Mouse (Mus musculus) small intestine, adult 2 months (tissue): ENCODE results near the gene Slc37a1. TPM values are rescaled to one million over a fixed set of nuclear protein-coding genes. Genes with fewer than 3 reads are reported as not detected.
A peak's percentile ranks its signal among the peaks of the same experiment; 100 is the strongest.

Experiments used
- H3K27ac ChIP-seq: fragments of 200-500 bp; 2 replicates; pipeline ENCODE4 v1.5.1; 2012; ENCODE audit warnings: low read depth, low read length, control low read depth, inconsistent platforms; ENCODE audit not compliant: insufficient read depth
- H3K27me3 ChIP-seq: fragments of 200-500 bp; 2 replicates; pipeline ENCODE4 v1.6.1; 2012; ENCODE audit warnings: mild to moderate bottlenecking, moderate library complexity, low read length, inconsistent platforms; ENCODE audit not compliant: control insufficient read depth, insufficient read depth
- H3K36me3 ChIP-seq: fragments of 200-500 bp; 2 replicates; pipeline ENCODE4 v1.6.1; 2012; ENCODE audit warnings: mild to moderate bottlenecking, low read length, control low read depth, inconsistent platforms; ENCODE audit not compliant: control insufficient read depth, insufficient read depth
- H3K4me1 ChIP-seq: fragments of 200-500 bp; 2 replicates; pipeline ENCODE4 v1.6.1; 2012; ENCODE audit warnings: low read length, inconsistent platforms, mixed read lengths; ENCODE audit not compliant: control insufficient read depth, insufficient read depth, insufficient read length
- H3K4me3 ChIP-seq: fragments of 200-500 bp; 2 replicates; pipeline ENCODE4 v1.5.1; 2012; ENCODE audit warnings: low read depth, mild to moderate bottlenecking, control low read depth, inconsistent platforms, low read length, moderate library complexity
- CTCF ChIP-seq: fragments of 200-500 bp; IDR thresholded peaks from 2 replicates; pipeline ENCODE4 v1.5.1; 2012; ENCODE audit warnings: low read depth, mild to moderate bottlenecking, control low read depth, inconsistent platforms, low read length, moderate library complexity, mixed read lengths; ENCODE audit not compliant: insufficient replicate concordance, insufficient read length; ENCODE audit errors: extremely low read depth
- POLR2A ChIP-seq: fragments of 200-500 bp; IDR thresholded peaks from 2 replicates; pipeline ENCODE4 v1.6.1; 2012; ENCODE audit warnings: low read depth, mild to moderate bottlenecking, control low read depth, inconsistent platforms, low read length, moderate library complexity
- WGBS: fragments of 180-500 bp; shearing (Covaris S2); methylation state at CpG from one replicate; pipeline ENCODE4 v1.1.7; 2018; 5-methylcytosine and 5-hydroxymethylcytosine counted together
- polyA plus RNA-seq: library from polyadenylated mRNA; depleted of rRNA; stranded (reverse); fragments of >200 nt; gene quantifications from 2 replicates; pipeline ENCODE4 v1.2.3, GENCODE M21; 2012; rRNA removed

Gene Slc37a1
- 68.2 and 145 TPM in 2 replicates for polyA plus RNA-seq

DNA sequence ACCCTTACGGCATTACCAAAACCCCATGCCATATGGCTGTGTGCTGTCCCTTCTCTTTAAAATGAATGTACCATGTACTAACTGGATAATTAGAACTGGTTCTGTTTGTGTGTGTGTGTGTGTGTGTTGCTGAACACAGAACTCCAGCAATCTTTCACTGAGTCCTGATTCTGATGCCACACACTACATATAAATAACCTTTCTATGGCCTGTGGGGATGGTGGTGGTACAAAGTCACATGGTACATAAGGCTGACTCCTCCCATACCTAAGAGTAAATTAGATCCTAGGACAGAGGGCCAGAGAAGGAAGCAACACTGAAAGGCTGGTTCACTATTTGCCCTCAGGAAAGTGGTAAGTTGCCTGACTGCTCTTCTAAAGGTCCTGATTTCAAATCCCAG is at the start of gene Slc37a1:
Gene Slc37a1, plus strand, starts transcription at position 301 of the 400 bp plus-strand sequence.
- Histone ChIP-seq H3K4me3 (no peak within 1 kb of the TSS), H3K4me1 (peaks cover 2% of the 10 kb centered on the region; the same call in 1 of the 2 replicates), H3K36me3 (no peaks in the 10 kb centered on the region), H3K27me3 (no peaks in the 10 kb centered on the region), H3K27ac (no peak within 1 kb of the TSS)
- TF ChIP-seq CTCF, result no peak
- TF ChIP-seq POLR2A, result no peak
- 94% methylated on average over 1 of the region's 1 CpGs for WGBS

DNA sequence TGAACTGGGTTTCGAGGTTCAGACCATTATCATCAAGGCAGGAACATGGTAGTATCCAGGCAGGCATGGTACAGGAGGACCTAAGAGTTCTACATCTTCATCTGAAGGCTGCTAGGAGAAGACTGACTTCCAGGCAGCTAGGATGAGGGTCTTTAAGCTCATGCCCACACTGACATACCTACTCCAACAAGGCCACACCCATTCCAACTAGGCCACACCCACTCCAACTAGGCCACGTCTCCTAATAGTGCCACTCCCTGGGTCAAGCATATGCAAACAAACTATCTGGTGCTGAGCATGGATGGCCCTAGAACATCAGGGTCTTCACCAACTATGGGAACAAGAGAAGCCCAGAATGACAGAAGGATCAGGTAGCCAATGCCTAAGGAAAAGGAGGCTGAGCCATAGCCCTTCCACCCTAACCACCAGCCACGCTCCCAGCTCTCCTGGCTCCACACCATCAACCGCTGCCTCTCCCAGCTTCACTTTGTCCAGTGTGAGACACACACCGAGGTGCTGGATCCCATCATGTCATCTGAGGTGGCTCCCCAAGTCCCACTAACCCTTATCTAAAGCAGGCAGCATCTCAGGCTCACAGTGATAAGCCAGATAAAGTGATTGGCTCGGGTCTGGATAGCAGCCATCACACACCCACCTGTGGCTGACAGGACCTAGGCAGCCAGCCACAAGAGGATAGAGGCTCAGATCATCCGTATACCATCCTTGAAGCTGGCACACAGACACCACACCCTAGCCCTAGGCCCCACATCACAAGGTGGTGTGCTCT is 48.2 kb upstream of the Slc37a1 start:
- Histone ChIP-seq H3K4me3 (no peak overlapping the region), H3K4me1 (no peaks in the 10 kb centered on the region), H3K27me3 (no peaks in the 10 kb centered on the region), H3K27ac (no peak overlapping the region), H3K36me3 (no peaks in the 10 kb centered on the region)
- no peak for TF ChIP-seq POLR2A
- TF ChIP-seq CTCF, result no peak
- 63% methylated on average over 7 of the region's 7 CpGs for WGBS

DNA sequence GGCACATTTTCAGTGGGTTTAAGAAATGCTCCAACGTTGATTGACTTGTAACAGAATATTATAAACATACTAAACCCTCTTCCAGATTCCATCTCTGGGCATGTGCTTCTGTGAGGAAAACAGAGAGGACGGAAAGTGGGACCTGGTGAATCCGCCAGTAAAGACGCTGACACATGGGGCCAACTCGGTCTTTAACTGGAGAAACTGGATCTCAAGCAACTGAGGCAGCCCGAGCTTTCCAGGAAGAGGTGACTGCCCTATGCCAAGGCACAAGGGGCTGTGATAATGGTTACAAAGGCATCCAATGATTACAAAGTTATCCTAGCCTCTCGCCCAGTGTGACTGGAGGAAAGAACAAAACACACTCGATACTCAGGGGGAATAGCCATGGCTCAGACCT is 45.4 kb upstream of the Slc37a1 start:
- no peak overlapping the region for H3K4me3 ChIP-seq

DNA sequence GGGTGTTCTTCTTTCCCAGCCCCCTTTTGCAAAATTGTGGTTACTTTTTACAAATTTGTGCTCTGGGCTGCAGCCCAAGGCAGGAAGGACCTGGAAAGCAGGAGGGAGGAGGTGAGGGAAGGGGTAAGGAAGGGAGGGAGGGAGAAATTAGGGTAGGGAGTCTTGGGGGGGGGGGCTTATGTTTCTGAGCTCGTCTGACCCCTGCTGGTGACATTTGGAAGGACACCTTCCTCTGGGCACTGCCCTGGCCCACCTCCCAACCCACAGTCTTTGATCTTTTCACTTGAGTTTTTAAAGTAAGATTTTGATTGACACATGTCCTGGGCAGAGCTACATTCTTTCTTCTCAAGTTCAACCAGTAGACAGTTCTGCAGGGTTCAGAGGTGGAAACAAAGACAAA is 43.8 kb upstream of the Slc37a1 start:
- 0% methylated on average over 1 of the region's 1 CpGs for WGBS
- Histone ChIP-seq H3K27me3 (no peaks in the 10 kb centered on the region), H3K4me1 (no peaks in the 10 kb centered on the region), H3K36me3 (no peaks in the 10 kb centered on the region), H3K27ac (no peak overlapping the region), H3K4me3 (no peak overlapping the region)
- peak; percentile 50; the same call in 1 of the 2 replicates for TF ChIP-seq CTCF
- TF ChIP-seq POLR2A, result no peak

More for the DNA sequence above, 45.4 kb upstream of the Slc37a1 start:
- no peaks in the 10 kb centered on the region for H3K4me1 ChIP-seq
- no peaks in the 10 kb centered on the region for H3K36me3 ChIP-seq
- H3K27me3 ChIP-seq, result no peaks in the 10 kb centered on the region
- H3K27ac ChIP-seq, result no peak overlapping the region
- TF ChIP-seq POLR2A (no peak), CTCF (no peak)
- WGBS, result 78% methylated on average over 8 of the region's 8 CpGs

DNA sequence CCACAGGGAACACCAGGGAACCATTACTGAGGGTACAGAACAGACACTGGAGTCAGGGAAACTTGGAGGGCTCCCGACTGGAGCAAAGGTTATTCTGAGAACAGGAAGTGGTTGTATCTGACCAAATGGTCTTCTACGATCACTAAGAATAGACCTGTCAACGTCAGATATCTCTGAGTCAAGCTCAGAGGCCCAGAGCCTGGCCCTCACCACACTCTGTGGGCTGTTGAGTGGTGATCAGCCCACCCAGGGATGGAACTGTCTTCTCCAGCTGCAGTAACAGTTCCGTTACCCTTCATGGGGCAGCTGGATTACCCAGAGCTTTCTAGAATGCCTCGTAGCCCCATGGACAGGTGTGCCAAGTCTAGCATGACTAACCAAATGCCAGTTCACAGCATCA is 41.3 kb upstream of the Slc37a1 start:
- no peaks in the 10 kb centered on the region for H3K27me3 ChIP-seq
- H3K36me3 ChIP-seq, result no peaks in the 10 kb centered on the region
- no peak overlapping the region for H3K27ac ChIP-seq
- 57% methylated on average over 5 of the region's 5 CpGs for WGBS
- H3K4me1 ChIP-seq, result no peaks in the 10 kb centered on the region
- TF ChIP-seq CTCF (no peak), POLR2A (no peak)
- H3K4me3 ChIP-seq, result no peak overlapping the region

DNA sequence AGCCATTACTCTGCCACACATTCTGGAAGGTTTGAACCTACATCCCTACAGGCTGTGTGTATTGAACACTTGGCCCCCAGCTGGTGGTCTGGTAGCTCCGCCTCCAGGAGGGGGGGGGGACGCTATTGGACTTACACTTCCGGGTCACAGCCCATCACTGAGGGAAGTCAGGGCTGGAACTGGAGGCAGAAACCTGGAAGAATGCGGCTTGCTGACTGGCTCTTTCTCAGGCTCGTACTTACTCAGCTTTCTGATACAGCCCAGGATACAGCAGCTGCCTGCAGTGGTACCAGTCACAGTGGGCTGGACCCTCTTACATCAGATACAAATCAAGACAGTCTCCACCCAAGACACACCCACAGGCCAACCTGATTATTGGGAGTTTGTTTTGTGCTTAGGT is 39.4 kb upstream of the Slc37a1 start:
- Histone ChIP-seq H3K4me3 (no peak overlapping the region), H3K27me3 (no peaks in the 10 kb centered on the region), H3K4me1 (no peaks in the 10 kb centered on the region; the same call in 1 of the 2 replicates), H3K36me3 (no peaks in the 10 kb centered on the region), H3K27ac (no peak overlapping the region)
- TF ChIP-seq CTCF (no peak), POLR2A (no peak)
- 60% methylated on average over 5 of the region's 5 CpGs for WGBS

DNA sequence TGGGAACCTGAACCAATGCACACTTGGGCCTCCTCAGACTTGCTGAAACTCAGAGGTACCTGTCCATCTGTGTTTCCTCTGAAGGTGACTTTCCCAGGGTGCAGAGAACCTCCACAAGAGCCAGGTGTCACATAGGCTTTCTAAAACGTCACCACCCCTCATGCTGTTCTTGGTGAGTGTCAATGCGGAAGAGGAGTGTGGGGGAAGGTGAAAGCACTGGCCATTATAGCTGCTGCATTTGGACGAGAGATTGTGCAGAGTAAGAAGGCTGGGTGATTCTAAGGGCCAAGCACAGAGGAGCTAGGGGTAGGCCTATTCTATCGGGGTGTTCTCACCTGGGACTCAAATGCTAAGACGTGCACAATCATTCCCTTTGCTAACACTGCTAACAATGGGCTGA is 32.6 kb upstream of the Slc37a1 start:
- no peak overlapping the region for H3K4me3 ChIP-seq
- H3K27me3 ChIP-seq, result no peaks in the 10 kb centered on the region
- H3K36me3 ChIP-seq, result no peaks in the 10 kb centered on the region
- no peak overlapping the region for H3K27ac ChIP-seq
- no peak for TF ChIP-seq CTCF
- TF ChIP-seq POLR2A, result no peak
- 76% methylated on average over 5 of the region's 5 CpGs for WGBS
- no peaks in the 10 kb centered on the region; the same call in 1 of the 2 replicates for H3K4me1 ChIP-seq
